Mouse (Mus musculus) testis, adult 2 months (tissue): ENCODE data around the gene Eef2k. TPM values are rescaled to one million over a fixed set of nuclear protein-coding genes. Genes with fewer than 3 reads are reported as not detected.

Experiments used
- H3K27ac ChIP-seq: fragments of 200-500 bp; 2 replicates; pipeline ENCODE4 v1.5.1; 2012; ENCODE audit warnings: low read depth, low read length; ENCODE audit not compliant: control insufficient read depth, insufficient read depth
- H3K27me3 ChIP-seq: fragments of 200-500 bp; 2 replicates; pipeline ENCODE4 v1.6.1; 2012; ENCODE audit warnings: mild to moderate bottlenecking, low read length, moderate library complexity; ENCODE audit not compliant: control insufficient read depth, insufficient read depth
- H3K36me3 ChIP-seq: fragments of 200-500 bp; 2 replicates; pipeline ENCODE4 v1.6.1; 2012; ENCODE audit warnings: mild to moderate bottlenecking, low read length; ENCODE audit not compliant: control insufficient read depth, insufficient read depth
- H3K4me1 ChIP-seq: fragments of 200-500 bp; 2 replicates; pipeline ENCODE4 v1.6.1; 2012; ENCODE audit warnings: low read length; ENCODE audit not compliant: control insufficient read depth, insufficient read depth
- H3K4me3 ChIP-seq: fragments of 200-500 bp; 2 replicates; pipeline ENCODE4 v1.5.1; 2012; ENCODE audit warnings: low read depth, mild to moderate bottlenecking, low read length, moderate library complexity, mixed read lengths; ENCODE audit not compliant: control insufficient read depth
- CTCF ChIP-seq: fragments of 200-500 bp; IDR thresholded peaks from 2 replicates; pipeline ENCODE4 v1.5.1; 2012; ENCODE audit warnings: low read depth, mild to moderate bottlenecking, inconsistent platforms, low read length, moderate library complexity; ENCODE audit not compliant: control insufficient read depth, insufficient read depth, insufficient replicate concordance
- POLR2A ChIP-seq: fragments of 200-500 bp; IDR thresholded peaks from 2 replicates; pipeline ENCODE4 v1.6.1; 2012; ENCODE audit warnings: low read depth, mild to moderate bottlenecking, inconsistent platforms, low read length, moderate library complexity; ENCODE audit not compliant: control insufficient read depth
- polyA plus RNA-seq: library from polyadenylated mRNA; depleted of rRNA; stranded (reverse); fragments of >200 nt; gene quantifications from 2 replicates; pipeline ENCODE4 v1.2.3, GENCODE M21; 2012

Eef2k gene
- polyA plus RNA-seq, 1 experiment, result 10.5 TPM

GRCm38 (mm10) chr7:120917592-120918461, 75.2 kb downstream of the Eef2k start, which contains the start of gene Polr3e:
Gene Polr3e, plus strand, starts transcription at chr7:120917744.
- H3K4me3 ChIP-seq, result peak within 1 kb of the TSS; percentile 98
- peak; percentile 55 for TF ChIP-seq POLR2A
- peak; percentile 90 for TF ChIP-seq CTCF
- no peaks in the 10 kb centered on the region for H3K36me3 ChIP-seq
- H3K4me1 ChIP-seq, result peaks cover 4% of the 10 kb centered on the region
- H3K27ac ChIP-seq, result peak within 1 kb of the TSS; percentile 95
- H3K27me3 ChIP-seq, result no peaks in the 10 kb centered on the region

- no peaks in the 10 kb centered on the region for H3K27me3 ChIP-seq
- H3K36me3 ChIP-seq, result no peaks in the 10 kb centered on the region
- H3K4me1 ChIP-seq, result peaks cover 4% of the 10 kb centered on the region
- TF ChIP-seq CTCF, result no peak
- no peak overlapping the region; the same call in 1 of the 2 replicates for H3K27ac ChIP-seq
- H3K4me3 ChIP-seq, result peak overlapping the region; percentile 98
Observed at GRCm38 (mm10) chr7:120918526-120918962, 75.9 kb downstream of the Eef2k start.

- H3K27ac ChIP-seq, result no peak overlapping the region
- peaks cover 12% of the 10 kb centered on the region for H3K36me3 ChIP-seq
- H3K27me3 ChIP-seq, result no peaks in the 10 kb centered on the region
- H3K4me3 ChIP-seq, result no peak overlapping the region
- TF ChIP-seq CTCF (no peak), POLR2A (no peak)
- no peaks in the 10 kb centered on the region for H3K4me1 ChIP-seq
Observed at GRCm38 (mm10) chr7:120933110-120933509, 90.5 kb downstream of the Eef2k start.

GRCm38 (mm10) chr7:120933680-120934195, 91.1 kb downstream of the Eef2k start:
- Histone ChIP-seq H3K4me1 (no peaks in the 10 kb centered on the region), H3K27me3 (no peaks in the 10 kb centered on the region), H3K4me3 (no peak overlapping the region), H3K36me3 (peaks cover 12% of the 10 kb centered on the region), H3K27ac (no peak overlapping the region)
- no peak for TF ChIP-seq CTCF

GRCm38 (mm10) chr7:120934716-120935115, 92.1 kb downstream of the Eef2k start:
- TF ChIP-seq POLR2A, result no peak
- TF ChIP-seq CTCF, result peak; percentile 39; the same call in 1 of the 2 replicates
- Histone ChIP-seq H3K27ac (no peak overlapping the region), H3K4me1 (no peaks in the 10 kb centered on the region), H3K36me3 (peaks cover 12% of the 10 kb centered on the region), H3K4me3 (no peak overlapping the region), H3K27me3 (no peaks in the 10 kb centered on the region)

- Histone ChIP-seq H3K4me1 (no peaks in the 10 kb centered on the region), H3K36me3 (peaks cover 12% of the 10 kb centered on the region), H3K27ac (no peak overlapping the region), H3K27me3 (no peaks in the 10 kb centered on the region), H3K4me3 (no peak overlapping the region)
- TF ChIP-seq POLR2A (no peak), CTCF (no peak)
Observed at GRCm38 (mm10) chr7:120936522-120936921, 93.9 kb downstream of the Eef2k start.

GRCm38 (mm10) chr7:120938206-120938605, 95.6 kb downstream of the Eef2k start:
- TF ChIP-seq CTCF (no peak), POLR2A (no peak)
- H3K27me3 ChIP-seq, result no peaks in the 10 kb centered on the region
- no peak overlapping the region for H3K4me3 ChIP-seq
- peaks cover 8% of the 10 kb centered on the region for H3K36me3 ChIP-seq
- H3K27ac ChIP-seq, result no peak overlapping the region
- H3K4me1 ChIP-seq, result no peaks in the 10 kb centered on the region
